Mouse (Mus musculus) heart, adult 2 months (tissue): ENCODE measurements at regions not wholly inside any gene's neighbourhood (a gene's known extent, or its start where the extent isn't known, plus 50 kb on each side); places are given as distances from the start of the nearest gene placed in this dataset.

Source experiments
- DNase-seq, 2 experiments: peaks; one replicate each; pipeline ENCODE4 v3.0.0; 2021
- H3K27ac ChIP-seq: fragments of 200-600 bp; 2 replicates; pipeline ENCODE4 v1.8.1; 2022
- H3K27me3 ChIP-seq: fragments of 200-500 bp; 2 replicates; pipeline ENCODE4 v1.6.1; 2012; ENCODE audit warnings: mild to moderate bottlenecking, low read length, inconsistent platforms, mixed read lengths; ENCODE audit not compliant: control insufficient read depth, insufficient read depth
- H3K36me3 ChIP-seq: fragments of 200-500 bp; 2 replicates; pipeline ENCODE4 v1.6.1; 2012; ENCODE audit warnings: low read length, inconsistent platforms; ENCODE audit not compliant: control insufficient read depth, insufficient read depth
- H3K4me1 ChIP-seq: fragments of 200-500 bp; 2 replicates; pipeline ENCODE4 v1.6.1; 2011; ENCODE audit warnings: low read length; ENCODE audit not compliant: control insufficient read depth, insufficient read depth
- H3K4me3 ChIP-seq: fragments of 200-600 bp; 2 replicates; pipeline ENCODE4 v1.8.1; 2022
- H3K79me2 ChIP-seq: fragments of 200-500 bp; replicated peaks from 2 replicates; pipeline ENCODE4 v1.6.1; 2012; ENCODE audit warnings: mild to moderate bottlenecking, inconsistent platforms, low read length, moderate library complexity, mixed read lengths; ENCODE audit not compliant: control insufficient read depth, insufficient read depth
- H3K9ac ChIP-seq: fragments of 200-500 bp; 2 replicates; pipeline ENCODE4 v1.6.1; 2012; ENCODE audit warnings: low read depth, mild to moderate bottlenecking, control low read depth, inconsistent platforms, low read length, mixed read lengths
- CTCF ChIP-seq: fragments of 200-600 bp; IDR thresholded peaks from 2 replicates; pipeline ENCODE4 v1.8.1; 2022; ENCODE audit warnings: antibody characterized with exemption, mild to moderate bottlenecking, moderate library complexity
- EP300 ChIP-seq: fragments of 200-500 bp; IDR thresholded peaks from 2 replicates; pipeline ENCODE4 v1.6.1; 2011; ENCODE audit warnings: low read depth, low read length, control low read depth; ENCODE audit not compliant: insufficient read depth
- POLR2A ChIP-seq: fragments of 200-500 bp; IDR thresholded peaks from 2 replicates; pipeline ENCODE4 v1.6.1; 2011; ENCODE audit warnings: mild to moderate bottlenecking, low read depth, low read length, control low read depth; ENCODE audit not compliant: insufficient read depth
- WGBS: fragments of 180-500 bp; shearing (Covaris S2); methylation state at CpG from one replicate; pipeline ENCODE4 v1.1.7; 2018; 5-methylcytosine and 5-hydroxymethylcytosine counted together
- intact Hi-C: fragments of 180-260 bp; cut with DNase I; formaldehyde crosslinking; loops from one replicate; pipeline ENCODE4 v1.15.1; 2025

- H3K79me2 ChIP-seq, result no peaks in the 10 kb centered on the region
Observed at GRCm38 (mm10) chr4:150726539-150726938, 74.6 kb upstream of the Slc45a1 start.

DNA sequence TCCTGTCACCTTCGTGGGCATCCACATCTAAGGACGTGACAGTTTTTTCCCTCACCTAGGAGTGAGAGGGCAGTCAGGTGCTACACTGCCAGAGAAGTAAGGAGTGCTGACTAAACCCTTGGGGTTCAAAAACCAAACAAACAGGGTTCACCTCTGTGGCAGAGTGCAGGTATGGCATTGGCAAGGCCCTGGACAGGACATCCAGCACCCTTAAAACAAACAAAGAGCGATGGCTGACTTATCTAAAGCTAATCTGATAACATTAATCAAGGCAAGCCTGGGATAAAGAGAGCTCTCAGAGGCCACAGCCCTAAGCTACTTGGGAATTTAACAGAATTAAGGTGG, 74.1 kb upstream of the Slc45a1 start:
- 88% methylated on average over 3 of the region's 3 CpGs for WGBS
- H3K36me3 ChIP-seq, result no peaks in the 10 kb centered on the region
- no peaks in the 10 kb centered on the region for H3K79me2 ChIP-seq
- H3K27me3 ChIP-seq, result no peaks in the 10 kb centered on the region
- no peak overlapping the region for H3K4me3 ChIP-seq
- intact Hi-C loops, result no loop called here
- DNase-seq, result no peak
- peaks cover 7% of the 10 kb centered on the region for H3K4me1 ChIP-seq
- no peak overlapping the region for H3K9ac ChIP-seq
- TF ChIP-seq EP300 (no peak), CTCF (no peak), POLR2A (no peak)
- H3K27ac ChIP-seq, result no peak overlapping the region

More at GRCm38 (mm10) chr4:150726539-150726938, 74.6 kb upstream of the Slc45a1 start:
- no peak for DNase-seq
- Histone ChIP-seq H3K27ac (no peak overlapping the region), H3K27me3 (no peaks in the 10 kb centered on the region), H3K9ac (no peak overlapping the region), H3K4me3 (no peak overlapping the region), H3K36me3 (no peaks in the 10 kb centered on the region), H3K4me1 (peaks cover 7% of the 10 kb centered on the region)
- intact Hi-C loops, result no loop called here
- 57% methylated on average over 4 of the region's 4 CpGs for WGBS
- TF ChIP-seq POLR2A (no peak), CTCF (peak; percentile 51)

DNA sequence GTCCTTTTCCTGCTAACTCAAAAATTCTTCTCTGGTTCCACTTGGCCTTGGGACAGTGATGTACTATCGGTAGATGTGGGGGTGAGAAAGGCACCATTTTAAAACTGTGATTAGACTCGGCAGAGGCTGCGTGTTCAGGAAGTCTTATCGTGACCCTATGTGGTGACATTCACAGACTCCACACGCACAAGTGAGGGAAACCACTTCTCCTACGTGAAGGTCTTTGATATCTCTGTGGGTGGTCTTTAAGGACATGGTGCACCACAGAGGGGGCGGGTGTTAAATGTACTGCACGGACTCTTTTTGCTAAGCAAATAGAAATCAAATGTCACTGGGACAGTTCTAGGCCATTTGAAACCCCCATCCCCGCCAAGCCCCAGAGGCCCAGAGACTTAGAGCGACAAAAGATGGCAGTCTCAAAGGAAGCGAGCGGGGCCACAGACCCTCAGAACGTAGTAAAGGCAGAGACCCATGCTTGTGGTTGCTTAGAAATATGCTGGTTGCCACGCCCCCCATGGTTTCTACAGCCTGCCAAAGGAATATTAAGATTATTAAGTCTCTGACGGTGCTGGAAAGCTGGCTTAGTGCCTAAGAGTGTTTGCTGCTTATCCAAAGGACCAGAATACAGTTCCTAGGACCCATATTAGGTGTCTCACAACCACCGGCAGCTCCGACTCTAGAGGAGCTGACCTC, 73.6 kb upstream of the Slc45a1 start:
- TF ChIP-seq CTCF (no peak), POLR2A (no peak), EP300 (no peak)
- Histone ChIP-seq H3K4me1 (peaks cover 6% of the 10 kb centered on the region), H3K4me3 (no peak overlapping the region), H3K79me2 (no peaks in the 10 kb centered on the region), H3K36me3 (no peaks in the 10 kb centered on the region), H3K27me3 (no peaks in the 10 kb centered on the region), H3K27ac (no peak overlapping the region), H3K9ac (no peak overlapping the region)
- no peak for DNase-seq
- 73% methylated on average over 17 of the region's 17 CpGs for WGBS
- intact Hi-C loops, result no loop called here

DNA sequence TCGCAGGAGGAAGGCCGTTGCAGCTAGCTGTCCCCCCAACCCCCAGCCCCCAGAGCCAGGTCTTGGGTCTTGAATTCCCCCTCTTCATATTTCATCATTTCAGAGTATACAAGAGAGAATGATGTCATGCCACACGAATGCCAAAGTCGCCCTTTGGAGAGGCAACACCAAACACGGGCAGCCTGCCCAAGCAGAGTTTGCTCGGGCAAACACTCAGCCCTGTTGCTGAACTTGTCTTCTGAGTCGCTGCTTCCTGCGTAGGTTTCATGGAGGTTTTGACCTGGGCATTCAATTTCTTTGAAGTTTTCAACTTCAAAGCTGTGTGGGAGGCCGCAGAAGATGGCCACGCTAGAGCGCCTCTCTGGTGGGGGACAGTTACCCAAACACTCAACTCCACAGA, 72.8 kb upstream of the Slc45a1 start:
- DNase-seq, result peak in 1 of 2 experiments; percentile 48
- H3K4me3 ChIP-seq, result no peak overlapping the region
- no peaks in the 10 kb centered on the region for H3K27me3 ChIP-seq
- H3K4me1 ChIP-seq, result peaks cover 2% of the 10 kb centered on the region
- H3K36me3 ChIP-seq, result no peaks in the 10 kb centered on the region
- no peak overlapping the region for H3K27ac ChIP-seq
- no peak for TF ChIP-seq POLR2A
- TF ChIP-seq EP300, result no peak
- intact Hi-C loops, result no loop called here
- H3K79me2 ChIP-seq, result no peaks in the 10 kb centered on the region
- 74% methylated on average over 11 of the region's 11 CpGs for WGBS
- H3K9ac ChIP-seq, result no peak overlapping the region

- Histone ChIP-seq H3K79me2 (no peaks in the 10 kb centered on the region), H3K36me3 (no peaks in the 10 kb centered on the region), H3K27me3 (no peaks in the 10 kb centered on the region), H3K4me1 (no peaks in the 10 kb centered on the region), H3K9ac (no peak overlapping the region), H3K27ac (no peak overlapping the region), H3K4me3 (no peak overlapping the region)
- WGBS, result 57% methylated on average over 12 of the region's 12 CpGs
- no peak for DNase-seq
- TF ChIP-seq EP300 (no peak), POLR2A (no peak), CTCF (no peak)
- intact Hi-C loops, result no loop called here
Observed at GRCm38 (mm10) chr4:150721619-150722283, 69.8 kb upstream of the Slc45a1 start.

DNA sequence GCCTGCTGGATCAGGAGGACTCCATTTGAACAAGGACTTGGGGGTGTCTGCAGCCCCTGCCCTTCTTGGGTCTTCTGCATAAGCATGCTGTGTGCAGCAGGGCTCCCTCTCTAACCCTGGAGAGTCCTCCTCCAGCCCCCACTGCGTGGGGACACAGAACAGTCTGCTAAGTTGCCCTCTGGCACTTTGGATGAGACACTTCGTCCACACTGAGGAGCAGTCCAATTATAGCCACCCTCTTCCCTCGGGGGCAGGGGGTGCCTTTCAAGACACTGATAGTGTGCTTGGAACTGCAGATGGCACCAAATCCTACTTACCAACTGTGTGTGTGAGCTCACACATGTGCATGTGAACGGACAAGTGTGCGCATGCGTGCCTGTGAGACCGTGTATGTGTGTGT, 65.9 kb upstream of the Slc45a1 start:
- WGBS, result 68% methylated on average over 7 of the region's 7 CpGs
- Histone ChIP-seq H3K27ac (no peak overlapping the region), H3K27me3 (no peaks in the 10 kb centered on the region), H3K79me2 (no peaks in the 10 kb centered on the region), H3K9ac (no peak overlapping the region), H3K36me3 (no peaks in the 10 kb centered on the region), H3K4me1 (peaks cover 4% of the 10 kb centered on the region), H3K4me3 (no peak overlapping the region)
- no peak for DNase-seq
- TF ChIP-seq POLR2A (no peak), CTCF (no peak), EP300 (no peak)
- intact Hi-C loops, result no loop called here
